Mouse (Mus musculus) intestine, embryonic 16.5 days (tissue): Measurements from ENCODE around the gene Ddr2. TPM values are rescaled to one million over a fixed set of nuclear protein-coding genes. Genes with fewer than 3 reads are reported as not detected.

Experiments
- ATAC-seq: fragments of 200-750 bp; cut with Nextera tagmentation; 2 replicates; pipeline ENCODE4 v1.8.0; 2017; ENCODE audit warnings: moderate TSS enrichment, moderate library complexity
- H3K27ac ChIP-seq: fragments of 300-500 bp; sonication (generic); 2 replicates; pipeline ENCODE4 v1.5.1; 2014; ENCODE audit warnings: mild to moderate bottlenecking, low read length
- H3K27me3 ChIP-seq: fragments of 300-500 bp; sonication (generic); replicated peaks from 2 replicates; pipeline ENCODE4 v1.6.1; 2014; ENCODE audit warnings: low read length, control low read depth, mixed read lengths; ENCODE audit not compliant: control insufficient read depth, insufficient read depth
- H3K36me3 ChIP-seq: fragments of 300-500 bp; sonication (generic); 2 replicates; pipeline ENCODE4 v1.6.1; 2014; ENCODE audit warnings: low read length, control low read depth; ENCODE audit not compliant: control insufficient read depth, insufficient read depth
- H3K4me1 ChIP-seq: fragments of 300-500 bp; sonication (generic); 2 replicates; pipeline ENCODE4 v1.6.1; 2014; ENCODE audit warnings: low read length, control low read depth, mixed read lengths; ENCODE audit not compliant: control insufficient read depth, insufficient read depth
- H3K4me2 ChIP-seq: fragments of 300-500 bp; sonication (generic); 2 replicates; pipeline ENCODE4 v1.6.1; 2014; ENCODE audit warnings: low read depth, low read length, control low read depth
- H3K4me3 ChIP-seq: fragments of 300-500 bp; sonication (generic); 2 replicates; pipeline ENCODE4 v1.5.1; 2014; ENCODE audit warnings: mild to moderate bottlenecking, low read length
- H3K9ac ChIP-seq: fragments of 300-500 bp; sonication (generic); 2 replicates; pipeline ENCODE4 v1.6.1; 2014; ENCODE audit warnings: low read depth, low read length
- H3K9me3 ChIP-seq: fragments of 300-500 bp; sonication (generic); 2 replicates; pipeline ENCODE4 v1.6.1; 2016; ENCODE audit warnings: low read length, control low read depth; ENCODE audit not compliant: control insufficient read depth
- WGBS: fragments of 180-500 bp; shearing (Covaris S2); extraction: QIAGEN DNeasy Blood & Tissue Kit; methylation state at CpG from one replicate; pipeline ENCODE4 v1.1.7; 2014; 5-methylcytosine and 5-hydroxymethylcytosine counted together
- polyA plus RNA-seq: library from polyadenylated mRNA; unstranded; fragments of >200 nt; fragmentation: Nextera tagmentation; extraction: Ambion mirVana; gene quantifications from 2 replicates; pipeline ENCODE4 v1.2.1, GENCODE M21; 2015

Ddr2 gene
- polyA plus RNA-seq, 1 experiment from 2014 or later: 31.9 TPM

- H3K4me3 ChIP-seq: no peak overlapping the region
- ATAC-seq: no peak
- no peaks in the 10 kb centered on the region for H3K27me3 ChIP-seq
- no peaks in the 10 kb centered on the region for H3K9me3 ChIP-seq
- peaks cover 4% of the 10 kb centered on the region for H3K36me3 ChIP-seq
- 57% methylated on average over 1 of the region's 1 CpGs for WGBS
- no peak overlapping the region for H3K9ac ChIP-seq
- H3K27ac ChIP-seq: no peak overlapping the region
- no peak overlapping the region for H3K4me2 ChIP-seq
- H3K4me1 ChIP-seq: no peaks in the 10 kb centered on the region
These were observed 124.4 kb downstream of the Ddr2 start for GRCm38 (mm10) chr1:169986166-169986565.

GRCm38 (mm10) chr1:169977621-169978020 is 132.9 kb downstream of the Ddr2 start:
- Histone ChIP-seq H3K36me3 (no peaks in the 10 kb centered on the region), H3K4me2 (no peak overlapping the region), H3K4me3 (no peak overlapping the region), H3K9ac (no peak overlapping the region), H3K9me3 (no peaks in the 10 kb centered on the region), H3K27me3 (no peaks in the 10 kb centered on the region), H3K27ac (no peak overlapping the region), H3K4me1 (no peaks in the 10 kb centered on the region)
- 87% methylated on average over 4 of the region's 4 CpGs for WGBS
- ATAC-seq: no peak

DNA sequence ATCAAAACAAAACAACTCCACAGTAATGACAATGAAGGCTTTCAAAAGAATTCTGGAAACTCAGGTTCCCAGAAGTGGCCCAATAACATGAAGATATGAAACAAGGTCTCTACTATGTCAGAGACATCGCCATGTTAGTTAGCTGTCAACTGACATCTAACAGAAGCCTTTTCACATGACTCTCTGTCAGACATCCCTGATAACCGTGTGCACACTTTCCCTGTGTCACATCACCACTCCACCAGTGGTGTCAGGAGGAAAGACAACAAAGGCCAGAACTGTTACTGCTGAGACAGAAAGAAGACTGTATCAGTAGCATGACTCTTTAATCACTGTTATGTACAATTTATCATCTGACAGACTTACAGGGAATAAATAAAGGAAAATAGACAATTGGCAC is 138.6 kb downstream of the Ddr2 start:
- no peak overlapping the region for H3K4me2 ChIP-seq
- H3K27me3 ChIP-seq: no peaks in the 10 kb centered on the region
- no peak overlapping the region for H3K9ac ChIP-seq
- WGBS: 74% methylated on average over 2 of the region's 2 CpGs
- ATAC-seq: no peak
- no peaks in the 10 kb centered on the region for H3K9me3 ChIP-seq
- peaks cover 10% of the 10 kb centered on the region for H3K4me1 ChIP-seq
- H3K36me3 ChIP-seq: no peaks in the 10 kb centered on the region
- no peak overlapping the region for H3K4me3 ChIP-seq
- H3K27ac ChIP-seq: no peak overlapping the region

- WGBS: 88% methylated on average over 4 of the region's 4 CpGs
- no peak overlapping the region for H3K4me3 ChIP-seq
- no peak overlapping the region for H3K4me2 ChIP-seq
- no peak overlapping the region for H3K27ac ChIP-seq
- no peak for ATAC-seq
- H3K36me3 ChIP-seq: peaks cover 4% of the 10 kb centered on the region; the same call in 1 of the 2 replicates
- no peaks in the 10 kb centered on the region for H3K27me3 ChIP-seq
- H3K9me3 ChIP-seq: no peaks in the 10 kb centered on the region
- peaks cover 10% of the 10 kb centered on the region for H3K4me1 ChIP-seq
- no peak overlapping the region for H3K9ac ChIP-seq
These were observed 139.6 kb downstream of the Ddr2 start for GRCm38 (mm10) chr1:169970936-169971335.

GRCm38 (mm10) chr1:169969516-169969886 is 141.1 kb downstream of the Ddr2 start:
- H3K27ac ChIP-seq: peak overlapping the region; percentile 82

DNA sequence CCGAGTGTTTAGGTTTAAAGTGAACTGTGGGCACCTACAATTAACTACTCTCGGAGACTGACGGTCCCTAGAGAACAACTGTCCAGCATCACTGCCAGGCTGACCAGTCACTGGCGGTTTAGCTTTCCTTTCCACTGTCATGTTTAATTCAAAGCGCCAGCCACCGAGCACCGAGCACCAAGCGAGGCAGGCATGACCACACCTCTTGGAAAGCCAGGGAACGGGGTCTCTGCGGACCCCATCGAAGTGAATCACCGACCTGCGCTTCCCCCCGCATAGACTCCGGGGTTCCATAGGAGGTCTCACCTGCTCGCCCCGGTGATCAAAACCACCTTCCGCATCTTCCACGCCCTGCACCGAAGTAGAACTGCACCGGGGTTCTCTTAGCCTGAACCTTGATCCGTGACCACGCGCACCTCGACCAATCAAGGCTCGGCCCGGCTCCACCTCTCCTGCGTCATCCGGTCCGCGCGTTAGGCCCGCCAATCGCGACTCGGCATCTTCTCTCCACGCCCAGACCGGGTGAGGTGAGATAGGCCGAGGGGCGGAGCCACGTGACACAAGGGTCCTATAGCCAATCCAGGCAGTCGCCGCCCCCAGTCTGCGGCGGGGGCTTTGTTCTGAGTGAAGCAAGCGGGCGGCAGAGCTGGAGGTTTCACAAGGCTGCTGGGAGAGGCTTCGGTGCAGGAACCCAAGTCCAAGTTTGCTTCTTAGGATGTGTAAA is 141.6 kb downstream of the Ddr2 start, which contains the start of gene Hsd17b7:
Gene Hsd17b7, minus strand, starts transcription at position 450 of the 724 bp plus-strand sequence.
- peak; percentile 100 for ATAC-seq
- Histone ChIP-seq H3K4me3 (peak within 1 kb of the TSS; percentile 67), H3K4me2 (peak within 1 kb of the TSS; percentile 58), H3K27me3 (no peaks in the 10 kb centered on the region), H3K9me3 (no peaks in the 10 kb centered on the region), H3K4me1 (peaks cover 10% of the 10 kb centered on the region), H3K36me3 (peaks cover 7% of the 10 kb centered on the region; the same call in 1 of the 2 replicates), H3K9ac (peak within 1 kb of the TSS; percentile 72), H3K27ac (peak within 1 kb of the TSS; percentile 82)
- WGBS: under 1% methylated on average over 48 of the region's 48 CpGs

More at GRCm38 (mm10) chr1:169969516-169969886, 141.1 kb downstream of the Ddr2 start:
- Histone ChIP-seq H3K4me3 (peak overlapping the region; percentile 67), H3K4me2 (peak overlapping the region; percentile 58), H3K4me1 (peaks cover 10% of the 10 kb centered on the region), H3K9ac (peak overlapping the region; percentile 63), H3K36me3 (peaks cover 7% of the 10 kb centered on the region; the same call in 1 of the 2 replicates), H3K27me3 (no peaks in the 10 kb centered on the region), H3K9me3 (no peaks in the 10 kb centered on the region)
- peak; percentile 63 for ATAC-seq
- under 1% methylated on average over 6 of the region's 9 CpGs for WGBS

- ATAC-seq: no peak
- Histone ChIP-seq H3K9ac (no peak overlapping the region), H3K4me2 (no peak overlapping the region), H3K36me3 (peaks cover 15% of the 10 kb centered on the region; the same call in 1 of the 2 replicates), H3K27ac (no peak overlapping the region), H3K27me3 (no peaks in the 10 kb centered on the region), H3K9me3 (no peaks in the 10 kb centered on the region), H3K4me3 (no peak overlapping the region), H3K4me1 (no peaks in the 10 kb centered on the region)
- WGBS: 94% methylated on average over 10 of the region's 10 CpGs
These were observed 157.5 kb downstream of the Ddr2 start for GRCm38 (mm10) chr1:169953106-169953505.

GRCm38 (mm10) chr1:169952636-169953035 is 157.9 kb downstream of the Ddr2 start:
- H3K9ac ChIP-seq: no peak overlapping the region
- no peaks in the 10 kb centered on the region for H3K9me3 ChIP-seq
- no peaks in the 10 kb centered on the region for H3K4me1 ChIP-seq
- H3K4me3 ChIP-seq: no peak overlapping the region
- no peak overlapping the region for H3K27ac ChIP-seq
- 94% methylated on average over 10 of the region's 10 CpGs for WGBS
- H3K36me3 ChIP-seq: peaks cover 15% of the 10 kb centered on the region; the same call in 1 of the 2 replicates
- H3K27me3 ChIP-seq: no peaks in the 10 kb centered on the region
- ATAC-seq: no peak
- H3K4me2 ChIP-seq: no peak overlapping the region

GRCm38 (mm10) chr1:169951561-169951960 is 159.0 kb downstream of the Ddr2 start:
- 83% methylated on average over 6 of the region's 6 CpGs for WGBS
- Histone ChIP-seq H3K4me1 (no peaks in the 10 kb centered on the region), H3K9ac (no peak overlapping the region), H3K27me3 (no peaks in the 10 kb centered on the region), H3K4me3 (no peak overlapping the region), H3K27ac (no peak overlapping the region), H3K9me3 (no peaks in the 10 kb centered on the region), H3K4me2 (no peak overlapping the region), H3K36me3 (peaks cover 12% of the 10 kb centered on the region; the same call in 1 of the 2 replicates)
- ATAC-seq: no peak
